Mouse (Mus musculus) midbrain, embryonic 11.5 days (tissue): ENCODE measurements around the gene Phf20. TPM values are rescaled to one million over a fixed set of nuclear protein-coding genes. Genes with fewer than 3 reads are reported as not detected.

Experiments used
- ATAC-seq: fragments of 200-750 bp; cut with Nextera tagmentation; 2 replicates; pipeline ENCODE4 v1.8.0; 2017; ENCODE audit warnings: moderate TSS enrichment, moderate library complexity; ENCODE audit not compliant: low FRiP score
- DNase-seq: peaks from one replicate; pipeline ENCODE4 v3.0.0; 2015; ENCODE audit warnings: low spot score; ENCODE audit errors: missing footprints
- H3K27ac ChIP-seq: fragments of 300-500 bp; sonication (generic); 2 replicates; pipeline ENCODE4 v1.5.1; 2014; ENCODE audit warnings: low read depth, low read length
- H3K27me3 ChIP-seq: fragments of 300-500 bp; sonication (generic); 2 replicates; pipeline ENCODE4 v1.6.1; 2014; ENCODE audit warnings: mild to moderate bottlenecking, low read length, moderate library complexity, mixed read lengths; ENCODE audit not compliant: control insufficient read depth, insufficient read depth
- H3K36me3 ChIP-seq: fragments of 300-500 bp; sonication (generic); 2 replicates; pipeline ENCODE4 v1.6.1; 2014; ENCODE audit warnings: mild to moderate bottlenecking, low read length, moderate library complexity, mixed read lengths; ENCODE audit not compliant: control insufficient read depth, insufficient read depth
- H3K4me1 ChIP-seq: fragments of 300-500 bp; sonication (generic); 2 replicates; pipeline ENCODE4 v1.6.1; 2014; ENCODE audit warnings: low read length; ENCODE audit not compliant: control insufficient read depth, insufficient read depth
- H3K4me2 ChIP-seq: fragments of 300-500 bp; sonication (generic); 2 replicates; pipeline ENCODE4 v1.6.1; 2014; ENCODE audit warnings: mild to moderate bottlenecking, moderate library complexity
- H3K4me3 ChIP-seq: fragments of 300-500 bp; sonication (generic); 2 replicates; pipeline ENCODE4 v1.5.1; 2014; ENCODE audit warnings: low read depth, low read length
- H3K9ac ChIP-seq: fragments of 300-500 bp; sonication (generic); 2 replicates; pipeline ENCODE4 v1.6.1; 2014; ENCODE audit warnings: low read length
- H3K9me3 ChIP-seq: fragments of 300-500 bp; sonication (generic); 2 replicates; pipeline ENCODE4 v1.6.1; 2016; ENCODE audit warnings: low read length; ENCODE audit not compliant: control insufficient read depth
- WGBS: fragments of 180-500 bp; shearing (Covaris S2); extraction: QIAGEN DNeasy Blood & Tissue Kit; methylation state at CpG from one replicate; pipeline ENCODE4 v1.1.7; 2014; 5-methylcytosine and 5-hydroxymethylcytosine counted together
- polyA plus RNA-seq: library from polyadenylated mRNA; unstranded; fragments of >200 nt; fragmentation: Nextera tagmentation; extraction: Ambion mirVana; gene quantifications from 2 replicates; pipeline ENCODE4 v1.2.1, GENCODE M21; 2014

Gene Phf20
- polyA plus RNA-seq, 1 experiment from 2014 or later, result 91.4 TPM

GRCm38 (mm10) chr2:156250761-156251160, 54.5 kb downstream of the Phf20 start:
- ATAC-seq (no peak), DNase-seq (no peak)
- Histone ChIP-seq H3K36me3 (peaks cover 9% of the 10 kb centered on the region), H3K4me3 (no peak overlapping the region), H3K27me3 (no peaks in the 10 kb centered on the region), H3K9me3 (no peaks in the 10 kb centered on the region), H3K4me2 (no peak overlapping the region), H3K27ac (no peak overlapping the region), H3K9ac (no peak overlapping the region), H3K4me1 (no peaks in the 10 kb centered on the region)

GRCm38 (mm10) chr2:156251291-156251690, 55.0 kb downstream of the Phf20 start:
- H3K36me3 ChIP-seq, result peaks cover 9% of the 10 kb centered on the region
- no peak overlapping the region for H3K9ac ChIP-seq
- H3K27me3 ChIP-seq, result no peaks in the 10 kb centered on the region
- WGBS, result 94% methylated on average over 1 of the region's 1 CpGs
- no peaks in the 10 kb centered on the region for H3K4me1 ChIP-seq
- H3K4me2 ChIP-seq, result no peak overlapping the region
- ATAC-seq (no peak), DNase-seq (no peak)
- no peak overlapping the region for H3K4me3 ChIP-seq
- no peaks in the 10 kb centered on the region for H3K9me3 ChIP-seq
- H3K27ac ChIP-seq, result no peak overlapping the region

DNA sequence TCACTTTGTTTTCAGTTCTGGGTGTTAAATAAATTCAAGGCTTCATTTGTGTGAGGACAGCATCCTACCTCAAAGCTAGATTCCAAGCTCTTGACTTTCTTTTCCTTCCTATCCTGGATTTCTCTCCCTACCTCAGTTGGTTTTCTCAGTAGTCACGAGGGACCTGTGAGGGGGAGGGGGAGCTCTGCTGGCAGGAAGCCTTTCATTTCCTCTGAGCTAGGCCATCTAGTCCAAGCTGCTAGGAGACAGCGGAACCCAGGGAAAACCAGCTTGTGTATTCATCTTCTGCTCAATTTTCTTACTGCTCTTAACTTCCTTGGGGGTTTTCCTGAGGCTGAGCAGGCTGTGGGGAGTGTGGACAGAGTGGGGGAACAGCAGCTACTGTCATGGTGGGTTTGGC, 60.8 kb downstream of the Phf20 start:
- Histone ChIP-seq H3K9ac (no peak overlapping the region), H3K4me3 (no peak overlapping the region), H3K27ac (no peak overlapping the region), H3K27me3 (no peaks in the 10 kb centered on the region), H3K4me1 (no peaks in the 10 kb centered on the region), H3K4me2 (no peak overlapping the region), H3K9me3 (no peaks in the 10 kb centered on the region), H3K36me3 (peaks cover 15% of the 10 kb centered on the region)
- DNase-seq (no peak), ATAC-seq (no peak)
- WGBS, result 59% methylated on average over 2 of the region's 2 CpGs

DNA sequence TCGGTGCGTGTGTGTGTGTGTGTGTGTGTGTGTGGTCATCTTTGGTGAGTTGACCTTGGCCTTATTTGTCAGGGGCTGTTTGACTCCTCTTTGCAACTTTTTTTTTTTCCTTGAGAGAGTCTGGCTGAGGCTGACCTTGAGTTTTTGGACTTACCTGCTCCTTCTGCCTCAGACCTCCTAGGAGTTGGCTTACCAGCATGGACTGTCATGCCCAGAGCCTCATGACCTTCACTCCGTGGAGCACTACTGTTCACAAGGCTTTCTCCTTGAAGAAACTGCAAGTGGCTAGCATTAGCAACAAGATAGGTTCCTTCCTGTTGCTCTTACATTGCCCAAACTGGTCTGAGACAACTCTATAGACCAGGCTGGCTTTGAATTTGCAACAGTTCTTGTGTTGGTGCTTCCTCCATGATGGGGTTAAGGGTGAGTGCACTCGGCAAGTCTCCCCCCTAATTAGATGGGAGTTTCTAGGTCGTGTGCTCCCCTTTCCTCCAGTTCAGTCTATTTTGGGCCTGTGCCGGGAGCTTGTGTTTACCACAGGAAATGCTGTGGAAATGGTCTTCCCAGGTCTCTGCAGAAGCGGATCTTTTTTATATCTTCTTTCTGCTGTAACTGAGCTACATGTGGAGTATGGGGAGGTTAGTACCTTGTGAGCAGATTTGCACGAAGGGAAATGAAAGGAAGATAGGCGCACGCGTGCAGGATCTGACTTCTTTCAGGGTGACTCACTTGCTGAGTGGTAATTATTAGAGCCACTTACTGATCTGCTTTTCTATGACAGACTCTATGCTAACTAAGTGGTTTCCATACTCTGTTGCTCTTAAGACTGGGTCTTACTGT, 61.9 kb downstream of the Phf20 start:
- 83% methylated on average over 11 of the region's 11 CpGs for WGBS
- no peak overlapping the region for H3K4me2 ChIP-seq
- no peak overlapping the region for H3K27ac ChIP-seq
- H3K9me3 ChIP-seq, result no peaks in the 10 kb centered on the region
- no peaks in the 10 kb centered on the region for H3K27me3 ChIP-seq
- no peak for DNase-seq
- H3K4me3 ChIP-seq, result no peak overlapping the region
- peaks cover 6% of the 10 kb centered on the region for H3K36me3 ChIP-seq
- H3K4me1 ChIP-seq, result no peaks in the 10 kb centered on the region
- no peak for ATAC-seq
- no peak overlapping the region for H3K9ac ChIP-seq

GRCm38 (mm10) chr2:156260968-156261367, 64.7 kb downstream of the Phf20 start:
- no peaks in the 10 kb centered on the region for H3K27me3 ChIP-seq
- H3K36me3 ChIP-seq, result peaks cover 6% of the 10 kb centered on the region
- no peak overlapping the region for H3K27ac ChIP-seq
- H3K4me1 ChIP-seq, result no peaks in the 10 kb centered on the region
- WGBS, result 90% methylated on average over 2 of the region's 2 CpGs
- ATAC-seq (no peak), DNase-seq (no peak)
- no peaks in the 10 kb centered on the region for H3K9me3 ChIP-seq
- H3K4me2 ChIP-seq, result no peak overlapping the region
- no peak overlapping the region for H3K9ac ChIP-seq
- H3K4me3 ChIP-seq, result no peak overlapping the region

DNA sequence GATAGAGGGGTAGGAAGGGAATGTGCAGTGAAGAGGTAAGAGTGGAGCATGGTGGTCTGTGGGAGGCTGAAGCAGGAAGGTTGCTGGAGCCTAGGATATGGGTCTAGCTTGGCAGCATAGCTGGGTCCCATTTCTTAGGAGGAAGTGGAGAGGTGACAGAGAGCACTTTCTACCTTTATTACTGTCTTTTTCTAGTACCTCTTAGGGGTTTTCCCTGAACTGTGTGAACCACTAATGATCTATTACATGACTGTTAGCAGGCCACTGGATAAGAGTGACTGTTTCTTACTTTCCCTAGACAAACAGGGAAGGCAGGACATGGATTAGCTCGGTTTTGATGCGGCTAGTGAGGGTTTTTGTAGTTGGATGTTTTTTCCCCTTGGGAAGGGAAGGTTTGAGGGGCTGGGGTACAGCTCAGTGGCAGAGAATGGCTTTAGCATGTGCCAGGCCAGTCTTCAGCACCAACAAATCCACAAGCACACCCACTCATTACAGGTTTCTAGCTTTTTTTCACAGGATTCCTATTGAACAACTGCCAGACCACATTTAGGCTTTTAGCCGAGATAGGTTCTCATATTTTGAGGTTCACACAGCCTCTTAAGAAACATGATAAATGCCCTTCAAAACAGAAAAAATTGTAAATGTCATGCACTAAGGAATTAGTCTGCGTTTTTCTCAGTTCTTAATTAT, 67.1 kb downstream of the Phf20 start:
- no peaks in the 10 kb centered on the region for H3K9me3 ChIP-seq
- ATAC-seq (no peak), DNase-seq (no peak)
- H3K4me3 ChIP-seq, result no peak overlapping the region
- H3K4me2 ChIP-seq, result no peak overlapping the region
- no peak overlapping the region for H3K27ac ChIP-seq
- 95% methylated on average over 4 of the region's 4 CpGs for WGBS
- no peak overlapping the region for H3K9ac ChIP-seq
- H3K4me1 ChIP-seq, result no peaks in the 10 kb centered on the region
- H3K27me3 ChIP-seq, result no peaks in the 10 kb centered on the region
- H3K36me3 ChIP-seq, result peaks cover 3% of the 10 kb centered on the region

DNA sequence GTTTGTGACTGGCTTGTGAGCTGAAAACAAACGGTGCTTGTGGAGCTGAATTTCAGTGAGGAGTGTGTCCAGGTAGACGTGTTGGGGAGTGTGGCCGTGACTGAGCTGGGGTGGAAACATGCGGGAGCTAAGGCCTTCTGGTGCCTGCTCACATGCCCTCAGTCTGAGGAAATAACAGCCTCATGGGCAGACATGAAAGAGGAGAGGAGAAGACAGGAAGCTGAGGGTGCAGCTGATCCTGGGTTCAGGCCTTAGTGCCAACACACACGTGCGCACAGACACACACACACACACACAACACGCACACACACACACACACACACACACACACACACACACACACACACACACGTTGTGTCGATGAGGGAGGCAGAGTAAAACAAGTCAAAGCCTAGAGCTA, 71.4 kb downstream of the Phf20 start:
- no peaks in the 10 kb centered on the region for H3K9me3 ChIP-seq
- WGBS, result 96% methylated on average over 8 of the region's 9 CpGs
- no peak overlapping the region for H3K27ac ChIP-seq
- no peaks in the 10 kb centered on the region for H3K27me3 ChIP-seq
- H3K4me3 ChIP-seq, result no peak overlapping the region
- H3K4me2 ChIP-seq, result no peak overlapping the region
- H3K9ac ChIP-seq, result no peak overlapping the region
- H3K36me3 ChIP-seq, result no peaks in the 10 kb centered on the region
- no peaks in the 10 kb centered on the region for H3K4me1 ChIP-seq
- no peak for DNase-seq
- no peak for ATAC-seq

DNA sequence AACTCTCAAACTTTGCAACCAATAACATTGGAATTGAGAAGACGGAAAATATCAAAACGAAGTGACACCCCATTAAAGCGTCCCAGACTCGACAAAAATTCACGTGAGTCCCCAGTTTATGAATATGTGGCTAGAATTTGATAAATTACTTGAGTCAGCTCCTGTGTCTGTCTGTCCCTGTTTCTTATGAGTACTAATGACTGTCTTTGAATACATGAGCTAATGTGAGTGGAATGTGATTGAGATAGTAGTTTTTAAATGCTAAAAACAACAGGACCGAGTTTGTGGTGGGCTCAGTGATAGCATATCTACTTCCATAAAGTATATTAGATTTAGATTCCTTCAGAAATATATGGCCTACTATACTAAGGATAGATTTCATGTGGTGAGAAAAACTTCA, 76.3 kb downstream of the Phf20 start:
- no peak for DNase-seq

GRCm38 (mm10) chr2:156278226-156279017, 82.2 kb downstream of the Phf20 start:
- no peaks in the 10 kb centered on the region for H3K4me1 ChIP-seq
- H3K27ac ChIP-seq, result 0 out of 2 replicates have a peak overlapping the region, but pooled peaks have one; percentile 0
- H3K36me3 ChIP-seq, result peaks cover 9% of the 10 kb centered on the region
- peak; percentile 44; the same call in 1 of the 2 replicates for ATAC-seq
- peak; percentile 93 for DNase-seq
- no peak overlapping the region for H3K9ac ChIP-seq
- no peaks in the 10 kb centered on the region for H3K9me3 ChIP-seq
- H3K4me2 ChIP-seq, result no peak overlapping the region
- H3K4me3 ChIP-seq, result no peak overlapping the region
- 75% methylated on average over 4 of the region's 4 CpGs for whole genome bisulfite sequencing
- H3K27me3 ChIP-seq, result no peaks in the 10 kb centered on the region

More for the DNA sequence above, 76.3 kb downstream of the Phf20 start:
- H3K4me3 ChIP-seq, result no peak overlapping the region
- no peak overlapping the region for H3K4me2 ChIP-seq
- H3K4me1 ChIP-seq, result no peaks in the 10 kb centered on the region
- H3K27ac ChIP-seq, result no peak overlapping the region
- no peaks in the 10 kb centered on the region for H3K27me3 ChIP-seq
- ATAC-seq, result no peak
- WGBS, result 95% methylated on average over 6 of the region's 6 CpGs
- no peak overlapping the region for H3K9ac ChIP-seq
- peaks cover 9% of the 10 kb centered on the region for H3K36me3 ChIP-seq
- no peaks in the 10 kb centered on the region for H3K9me3 ChIP-seq
